Mouse (Mus musculus) ES-Bruce4 (cell line): ENCODE data around the gene Zbtb39. TPM values are rescaled to one million over a fixed set of nuclear protein-coding genes. Genes with fewer than 3 reads are reported as not detected.

Experiments used
- H3K27ac ChIP-seq: 2 replicates; pipeline ENCODE4 v1.5.1; 2012; ENCODE audit warnings: low read length, inconsistent platforms; ENCODE audit not compliant: insufficient read depth
- H3K27me3 ChIP-seq: 2 replicates; pipeline ENCODE4 v1.6.1; 2012; ENCODE audit warnings: mild to moderate bottlenecking, low read length, inconsistent platforms; ENCODE audit not compliant: control insufficient read depth, poor library complexity, insufficient read depth, severe bottlenecking
- H3K36me3 ChIP-seq: 2 replicates; pipeline ENCODE4 v1.6.1; 2012; ENCODE audit warnings: inconsistent platforms, mild to moderate bottlenecking, low read length, moderate library complexity; ENCODE audit not compliant: control insufficient read depth, poor library complexity, insufficient read depth, severe bottlenecking
- H3K4me1 ChIP-seq: one replicate; pipeline ENCODE4 v1.8.1; 2011; ENCODE audit warnings: low read length; ENCODE audit not compliant: control insufficient read depth, insufficient read depth
- H3K4me3 ChIP-seq: 2 replicates; pipeline ENCODE4 v1.5.1; 2011; ENCODE audit warnings: low read depth, mild to moderate bottlenecking, low read length
- H3K9ac ChIP-seq: 2 replicates; pipeline ENCODE4 v1.6.1; 2012; ENCODE audit warnings: low read depth, mild to moderate bottlenecking, inconsistent platforms; ENCODE audit not compliant: poor library complexity, severe bottlenecking
- H3K9me3 ChIP-seq: replicated peaks from 2 replicates; pipeline ENCODE4 v1.6.1; 2012; ENCODE audit warnings: mild to moderate bottlenecking, low read length, inconsistent platforms; ENCODE audit not compliant: control insufficient read depth, poor library complexity, insufficient read depth, severe bottlenecking
- CTCF ChIP-seq: IDR thresholded peaks from one replicate; pipeline ENCODE4 v1.8.1; 2011; ENCODE audit warnings: low read depth, low read length
- EP300 ChIP-seq: IDR thresholded peaks from 2 replicates; pipeline ENCODE4 v1.6.1; 2011; ENCODE audit warnings: low read depth, low read length; ENCODE audit not compliant: insufficient read depth
- POLR2A ChIP-seq: IDR thresholded peaks from one replicate; pipeline ENCODE4 v1.8.1; 2011; ENCODE audit warnings: low read length; ENCODE audit not compliant: insufficient read depth
- polyA plus RNA-seq: library from polyadenylated mRNA; stranded (reverse); fragments of >200 nt; gene quantifications from 2 replicates; pipeline ENCODE4 v1.2.4, GENCODE M21; 2011; ENCODE audit warnings: low read depth; ENCODE audit not compliant: missing spikeins, insufficient read depth, insufficient read length

The Zbtb39 gene
- polyA plus RNA-seq, 1 experiment: 15.6 TPM

- no peak for TF ChIP-seq EP300
- TF ChIP-seq POLR2A: no peak
- no peak for TF ChIP-seq CTCF
- Histone ChIP-seq H3K27me3 (no peaks in the 10 kb centered on the region), H3K36me3 (no peaks in the 10 kb centered on the region)
These were observed 8.4 kb upstream of the Zbtb39 start for GRCm38 (mm10) chr10:127730933-127731310.

GRCm38 (mm10) chr10:127731397-127731796 is 7.9 kb upstream of the Zbtb39 start:
- H3K36me3 ChIP-seq: no peaks in the 10 kb centered on the region
- no peaks in the 10 kb centered on the region for H3K9me3 ChIP-seq
- H3K4me3 ChIP-seq: no peak overlapping the region
- no peak overlapping the region for H3K27ac ChIP-seq
- H3K9ac ChIP-seq: no peak overlapping the region
- no peaks in the 10 kb centered on the region for H3K27me3 ChIP-seq
- no peak for TF ChIP-seq EP300
- TF ChIP-seq POLR2A: no peak
- TF ChIP-seq CTCF: no peak
- peaks cover 7% of the 10 kb centered on the region for H3K4me1 ChIP-seq

More at GRCm38 (mm10) chr10:127730933-127731310, 8.4 kb upstream of the Zbtb39 start:
- H3K9me3 ChIP-seq: no peaks in the 10 kb centered on the region
- H3K27ac ChIP-seq: no peak overlapping the region
- peaks cover 7% of the 10 kb centered on the region for H3K4me1 ChIP-seq
- H3K4me3 ChIP-seq: no peak overlapping the region
- H3K9ac ChIP-seq: no peak overlapping the region

GRCm38 (mm10) chr10:127734434-127734833 is 4.9 kb upstream of the Zbtb39 start:
- Histone ChIP-seq H3K4me1 (peaks cover 7% of the 10 kb centered on the region), H3K27ac (no peak overlapping the region), H3K36me3 (no peaks in the 10 kb centered on the region), H3K27me3 (no peaks in the 10 kb centered on the region), H3K9ac (no peak overlapping the region), H3K9me3 (no peaks in the 10 kb centered on the region), H3K4me3 (no peak overlapping the region)
- TF ChIP-seq POLR2A (no peak), CTCF (peak; percentile 42), EP300 (no peak)

- H3K27me3 ChIP-seq: no peaks in the 10 kb centered on the region
- no peaks in the 10 kb centered on the region for H3K36me3 ChIP-seq
- H3K4me1 ChIP-seq: peaks cover 7% of the 10 kb centered on the region
- no peak overlapping the region for H3K27ac ChIP-seq
- no peaks in the 10 kb centered on the region for H3K9me3 ChIP-seq
- TF ChIP-seq EP300: no peak
- no peak for TF ChIP-seq CTCF
- no peak for TF ChIP-seq POLR2A
- H3K4me3 ChIP-seq: no peak overlapping the region
- H3K9ac ChIP-seq: no peak overlapping the region
These were observed 3.1 kb upstream of the Zbtb39 start for GRCm38 (mm10) chr10:127736266-127736665.

GRCm38 (mm10) chr10:127736916-127737315 is 2.4 kb upstream of the Zbtb39 start:
- H3K4me1 ChIP-seq: peaks cover 7% of the 10 kb centered on the region
- H3K4me3 ChIP-seq: no peak overlapping the region
- no peaks in the 10 kb centered on the region for H3K9me3 ChIP-seq
- peaks cover 2% of the 10 kb centered on the region; the same call in 1 of the 2 replicates for H3K36me3 ChIP-seq
- H3K27ac ChIP-seq: no peak overlapping the region
- TF ChIP-seq POLR2A: no peak
- no peaks in the 10 kb centered on the region for H3K27me3 ChIP-seq
- H3K9ac ChIP-seq: no peak overlapping the region

GRCm38 (mm10) chr10:127737552-127737951 is 1.8 kb upstream of the Zbtb39 start:
- Histone ChIP-seq H3K4me3 (no peak overlapping the region), H3K36me3 (peaks cover 7% of the 10 kb centered on the region; the same call in 1 of the 2 replicates), H3K4me1 (peaks cover 7% of the 10 kb centered on the region), H3K9ac (no peak overlapping the region), H3K27ac (no peak overlapping the region), H3K9me3 (no peaks in the 10 kb centered on the region), H3K27me3 (no peaks in the 10 kb centered on the region)
- TF ChIP-seq EP300 (no peak), CTCF (no peak), POLR2A (no peak)
